Comparison of ENCODE assay signal across 9 mouse cellular contexts in the genomic region with DNA sequence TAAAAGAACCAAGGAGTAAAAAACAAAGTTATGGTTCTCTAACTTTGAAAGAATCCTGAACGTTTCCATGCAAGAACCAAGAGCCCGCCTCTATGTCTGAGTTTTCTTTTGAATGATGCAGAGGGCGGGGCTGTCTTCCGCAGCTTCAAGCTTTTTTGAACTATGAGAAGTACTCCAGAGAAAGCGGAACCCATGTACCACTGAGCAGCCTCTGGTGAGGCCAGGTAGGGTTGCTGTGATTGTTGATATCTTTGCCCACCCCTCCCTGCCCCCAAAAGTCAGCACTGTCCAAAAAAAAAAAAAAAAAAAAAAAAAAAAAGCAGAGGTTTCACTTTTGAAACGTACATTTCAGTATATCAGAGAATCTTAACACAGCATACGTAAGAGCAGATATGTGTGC.
DNase-seq lines count a peak whose midpoint lies in the region; ATAC-seq and TF ChIP-seq lines count a peak whose summit lies in the region.
"Had no signal": no experiment of that assay in that cellular context is flagged by ENCODE, and none has a peak within 500 bp of the region (broad histone marks: within the 10 kb centered on the region; RNA-seq: fewer than 3 reads in every experiment).

No protein-coding gene starts in this region.

- H3K4me2 ChIP-seq in embryonic facial prominence, embryonic 15.5 days (replicated peaks): 0 out of 2 replicates have a peak overlapping the region, but pooled peaks have one; percentile 22
- H3K4me2 ChIP-seq in lung, embryonic 16.5 days (ENCODE audit: low read depth, low read length): no peak overlapping the region
- H3K4me2 ChIP-seq: forebrain, embryonic 12.5 days had no signal

- peak overlapping the region; percentile 58; the same call in 1 of the 2 replicates for H3K27ac ChIP-seq in layer of hippocampus, adult 2 months
- peak overlapping the region; percentile 48; the same call in 1 of the 2 replicates for H3K27ac ChIP-seq in embryonic facial prominence, embryonic 15.5 days (replicated peaks)
- H3K27ac ChIP-seq in lung, embryonic 16.5 days (ENCODE audit: low read length): peak overlapping the region; percentile 74
- H3K27ac ChIP-seq: forebrain, embryonic 12.5 days had no signal

- H3K27me3 ChIP-seq in embryonic facial prominence, embryonic 15.5 days: no peaks in the 10 kb centered on the region
- H3K27me3 ChIP-seq in lung, embryonic 16.5 days (ENCODE audit: control insufficient read depth, insufficient read depth, low read depth, low read length): no peaks in the 10 kb centered on the region

- H3K36me3 ChIP-seq in embryonic facial prominence, embryonic 15.5 days: no peaks in the 10 kb centered on the region
- H3K36me3 ChIP-seq in lung, embryonic 16.5 days (ENCODE audit: control insufficient read depth, insufficient read depth, low read length): no peaks in the 10 kb centered on the region
- H3K36me3 ChIP-seq: forebrain, embryonic 12.5 days had no signal

- DNase-seq in layer of hippocampus, adult 2 months (ENCODE audit: low spot score in 2 of 2): no peak
- DNase-seq in layer of hippocampus, adult 9-10 months (ENCODE audit: low spot score): no peak
- peak; percentile 20 to 29 for DNase-seq in thymus, postnatal 10 days (ENCODE audit: low spot score in 2 of 2)
- no peak for DNase-seq in adrenal gland, adult 18-20 months (ENCODE audit: low spot score in 2 of 2)
- no peak for DNase-seq in urinary bladder, postnatal 14 days (ENCODE audit: low spot score)
- no peak for DNase-seq in urinary bladder, postnatal 4 days (ENCODE audit: low spot score in 2 of 2)

- no peak overlapping the region for H3K4me3 ChIP-seq in layer of hippocampus, adult 2 months
- no peak overlapping the region for H3K4me3 ChIP-seq in embryonic facial prominence, embryonic 15.5 days (replicated peaks)
- H3K4me3 ChIP-seq in lung, embryonic 16.5 days (ENCODE audit: low read length): no peak overlapping the region
- H3K4me3 ChIP-seq: forebrain, embryonic 12.5 days had no signal

- ATAC-seq in embryonic facial prominence, embryonic 15.5 days (ENCODE audit: insufficient number of reproducible peaks, low FRiP score, low TSS enrichment, low read depth): no peak
- ATAC-seq in lung, embryonic 16.5 days (ENCODE audit: low read depth): no peak

- H3K9ac ChIP-seq in embryonic facial prominence, embryonic 15.5 days: no peak overlapping the region
- no peak overlapping the region for H3K9ac ChIP-seq in lung, embryonic 16.5 days (ENCODE audit: low read length)
- H3K9ac ChIP-seq: forebrain, embryonic 12.5 days had no signal

- peaks cover 43% of the 10 kb centered on the region for H3K4me1 ChIP-seq in embryonic facial prominence, embryonic 15.5 days
- H3K4me1 ChIP-seq in lung, embryonic 16.5 days (replicated peaks; ENCODE audit: control insufficient read depth, insufficient read depth, low read length): peaks cover 40% of the 10 kb centered on the region

- H3K9me3 ChIP-seq in embryonic facial prominence, embryonic 15.5 days (replicated peaks): no peaks in the 10 kb centered on the region
- no peaks in the 10 kb centered on the region for H3K9me3 ChIP-seq in lung, embryonic 16.5 days (ENCODE audit: control insufficient read depth, low read length)
- H3K9me3 ChIP-seq: forebrain, embryonic 12.5 days had no signal

- no peak for TF ChIP-seq CTCF in layer of hippocampus, adult 2 months (conservative IDR thresholded peaks at IDR 0.05)

- WGBS in embryonic facial prominence, embryonic 15.5 days: 35% methylated on average over 7 of the region's 7 CpGs
- 37% methylated on average over 7 of the region's 7 CpGs for WGBS in lung, embryonic 16.5 days

Comparison
In these comparisons a context has a peak if more than half of its experiments do, and no peak if none do; other contexts are left out.
1. DNase-seq: peak in thymus, postnatal 10 days (2 of 2); none in layer of hippocampus, adult 2 months (0 of 2), layer of hippocampus, adult 9-10 months (single experiment), adrenal gland, adult 18-20 months (0 of 2), urinary bladder, postnatal 14 days (single experiment) and urinary bladder, postnatal 4 days (0 of 2).
2. Peak in every context shown above with its lines, with median percentiles within 50 percentile points of each other: H3K27ac ChIP-seq.